Mouse (Mus musculus) lung, embryonic 16.5 days (tissue): Measurements from ENCODE around the gene Negr1. TPM values are rescaled to one million over a fixed set of nuclear protein-coding genes. Genes with fewer than 3 reads are reported as not detected.

Experiments
- ATAC-seq: fragments of 200-750 bp; cut with Nextera tagmentation; 2 replicates; pipeline ENCODE4 v1.8.0; 2017; ENCODE audit warnings: low read depth, mild to moderate bottlenecking, moderate library complexity
- H3K27ac ChIP-seq: fragments of 300-500 bp; sonication (generic); 2 replicates; pipeline ENCODE4 v1.5.1; 2014; ENCODE audit warnings: mild to moderate bottlenecking, control low read depth, low read length
- H3K27me3 ChIP-seq: fragments of 300-500 bp; sonication (generic); 2 replicates; pipeline ENCODE4 v1.6.1; 2014; ENCODE audit warnings: low read depth, low read length, mixed read lengths; ENCODE audit not compliant: control insufficient read depth, insufficient read depth
- H3K36me3 ChIP-seq: fragments of 300-500 bp; sonication (generic); 2 replicates; pipeline ENCODE4 v1.6.1; 2014; ENCODE audit warnings: low read length; ENCODE audit not compliant: control insufficient read depth, insufficient read depth
- H3K4me1 ChIP-seq: fragments of 300-500 bp; sonication (generic); replicated peaks from 2 replicates; pipeline ENCODE4 v1.6.1; 2014; ENCODE audit warnings: low read length, mixed read lengths; ENCODE audit not compliant: control insufficient read depth, insufficient read depth
- H3K4me2 ChIP-seq: fragments of 300-500 bp; sonication (generic); 2 replicates; pipeline ENCODE4 v1.6.1; 2014; ENCODE audit warnings: low read depth, low read length, control low read depth
- H3K4me3 ChIP-seq: fragments of 300-500 bp; sonication (generic); 2 replicates; pipeline ENCODE4 v1.5.1; 2014; ENCODE audit warnings: mild to moderate bottlenecking, low read length, control low read depth
- H3K9ac ChIP-seq: fragments of 300-500 bp; sonication (generic); 2 replicates; pipeline ENCODE4 v1.6.1; 2014; ENCODE audit warnings: low read length, control low read depth
- H3K9me3 ChIP-seq: fragments of 300-500 bp; sonication (generic); 2 replicates; pipeline ENCODE4 v1.6.1; 2016; ENCODE audit warnings: low read length; ENCODE audit not compliant: control insufficient read depth
- WGBS: fragments of 180-500 bp; shearing (Covaris S2); extraction: QIAGEN DNeasy Blood & Tissue Kit; methylation state at CpG from one replicate; pipeline ENCODE4 v1.1.7; 2014; 5-methylcytosine and 5-hydroxymethylcytosine counted together
- polyA plus RNA-seq: library from polyadenylated mRNA; unstranded; fragments of >200 nt; fragmentation: Nextera tagmentation; extraction: Ambion mirVana; gene quantifications from 2 replicates; pipeline ENCODE4 v1.2.1, GENCODE M21; 2015

Gene Negr1
- polyA plus RNA-seq, 1 experiment from 2014 or later = 7.0 TPM

DNA sequence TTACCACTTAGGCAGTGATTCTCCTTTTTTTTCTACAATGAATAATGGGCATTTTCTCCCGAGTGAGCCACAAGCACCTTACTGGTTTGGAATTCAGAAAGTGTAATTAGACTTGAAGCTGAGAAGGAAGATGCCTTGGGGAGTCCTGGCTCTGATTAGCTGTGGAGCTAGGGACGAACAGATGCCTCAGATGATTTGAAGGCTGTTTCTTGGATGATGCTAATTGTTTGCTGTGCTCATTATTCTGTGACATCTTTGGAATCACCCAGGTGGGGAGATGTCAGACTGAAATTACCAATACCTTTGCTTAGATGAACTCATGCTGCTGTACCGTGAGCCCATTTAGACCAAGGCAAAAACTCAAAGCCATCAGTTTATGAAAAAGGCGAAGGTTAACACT is 333.7 kb downstream of the Negr1 start:
- no peaks in the 10 kb centered on the region for H3K27me3 ChIP-seq
- H3K27ac ChIP-seq = no peak overlapping the region
- H3K36me3 ChIP-seq = no peaks in the 10 kb centered on the region
- no peak for ATAC-seq
- 51% methylated on average over 4 of the region's 4 CpGs for WGBS
- H3K4me1 ChIP-seq = no peaks in the 10 kb centered on the region
- no peaks in the 10 kb centered on the region for H3K9me3 ChIP-seq
- no peak overlapping the region for H3K4me3 ChIP-seq
- H3K9ac ChIP-seq = no peak overlapping the region
- no peak overlapping the region for H3K4me2 ChIP-seq

DNA sequence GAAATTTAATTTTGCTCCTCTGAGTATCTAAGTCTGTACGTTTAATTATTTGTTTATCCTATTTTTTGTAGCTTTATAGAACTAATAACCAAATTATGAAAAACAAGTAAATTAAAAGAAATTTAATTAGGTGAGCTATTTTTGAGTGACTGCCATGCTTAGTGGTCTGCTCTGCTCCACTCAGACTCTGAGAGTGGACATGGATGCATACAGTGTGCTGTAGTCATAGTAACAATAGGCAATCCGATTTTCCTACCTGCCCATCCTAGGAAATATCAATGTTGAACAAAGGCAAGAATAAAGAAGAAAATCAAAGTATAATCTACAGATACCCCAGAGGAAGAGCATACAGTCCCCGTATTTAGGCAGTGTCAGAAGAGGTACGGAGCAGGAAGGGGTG is 334.5 kb downstream of the Negr1 start:
- no peak for ATAC-seq
- 72% methylated on average over 4 of the region's 4 CpGs for WGBS
- no peak overlapping the region for H3K4me2 ChIP-seq

GRCm38 (mm10) chr3:156896552-156896951 is 335.0 kb downstream of the Negr1 start:
- H3K4me3 ChIP-seq = no peak overlapping the region
- WGBS = 49% methylated on average over 1 of the region's 1 CpGs
- no peaks in the 10 kb centered on the region for H3K9me3 ChIP-seq
- no peak for ATAC-seq
- H3K4me2 ChIP-seq = no peak overlapping the region
- no peak overlapping the region for H3K27ac ChIP-seq
- no peaks in the 10 kb centered on the region for H3K36me3 ChIP-seq
- no peak overlapping the region for H3K9ac ChIP-seq
- H3K4me1 ChIP-seq = no peaks in the 10 kb centered on the region
- H3K27me3 ChIP-seq = no peaks in the 10 kb centered on the region

More for the DNA sequence above, 334.5 kb downstream of the Negr1 start:
- no peaks in the 10 kb centered on the region for H3K9me3 ChIP-seq
- no peak overlapping the region for H3K4me3 ChIP-seq
- H3K27ac ChIP-seq = no peak overlapping the region
- no peaks in the 10 kb centered on the region for H3K36me3 ChIP-seq
- H3K9ac ChIP-seq = no peak overlapping the region
- no peaks in the 10 kb centered on the region for H3K4me1 ChIP-seq
- no peaks in the 10 kb centered on the region for H3K27me3 ChIP-seq

DNA sequence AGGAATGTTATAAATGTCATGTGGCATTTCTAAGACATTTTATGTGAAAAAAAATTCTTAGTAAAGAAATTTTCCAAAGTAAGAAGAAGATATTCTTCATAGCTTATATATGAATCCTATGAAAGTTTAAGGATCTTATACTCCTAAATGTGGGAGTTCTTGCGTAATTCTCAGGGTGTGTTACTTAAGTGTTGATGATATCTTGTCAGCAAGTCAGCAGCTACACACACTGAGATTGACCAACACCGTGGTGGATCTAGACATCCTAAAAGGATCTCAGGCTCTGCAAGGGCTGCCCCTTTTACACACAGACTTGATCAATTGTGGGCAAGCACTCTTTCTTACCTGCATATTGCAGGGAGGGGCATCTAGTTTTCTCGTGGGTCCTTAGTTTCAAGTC is 339.5 kb downstream of the Negr1 start:
- H3K4me1 ChIP-seq = no peaks in the 10 kb centered on the region
- no peak overlapping the region for H3K9ac ChIP-seq
- no peaks in the 10 kb centered on the region for H3K36me3 ChIP-seq
- 54% methylated on average over 3 of the region's 3 CpGs for WGBS
- H3K4me2 ChIP-seq = no peak overlapping the region
- H3K9me3 ChIP-seq = no peaks in the 10 kb centered on the region
- H3K4me3 ChIP-seq = no peak overlapping the region
- H3K27me3 ChIP-seq = no peaks in the 10 kb centered on the region
- peak; percentile 68; the same call in 1 of the 2 replicates for ATAC-seq
- no peak overlapping the region for H3K27ac ChIP-seq

DNA sequence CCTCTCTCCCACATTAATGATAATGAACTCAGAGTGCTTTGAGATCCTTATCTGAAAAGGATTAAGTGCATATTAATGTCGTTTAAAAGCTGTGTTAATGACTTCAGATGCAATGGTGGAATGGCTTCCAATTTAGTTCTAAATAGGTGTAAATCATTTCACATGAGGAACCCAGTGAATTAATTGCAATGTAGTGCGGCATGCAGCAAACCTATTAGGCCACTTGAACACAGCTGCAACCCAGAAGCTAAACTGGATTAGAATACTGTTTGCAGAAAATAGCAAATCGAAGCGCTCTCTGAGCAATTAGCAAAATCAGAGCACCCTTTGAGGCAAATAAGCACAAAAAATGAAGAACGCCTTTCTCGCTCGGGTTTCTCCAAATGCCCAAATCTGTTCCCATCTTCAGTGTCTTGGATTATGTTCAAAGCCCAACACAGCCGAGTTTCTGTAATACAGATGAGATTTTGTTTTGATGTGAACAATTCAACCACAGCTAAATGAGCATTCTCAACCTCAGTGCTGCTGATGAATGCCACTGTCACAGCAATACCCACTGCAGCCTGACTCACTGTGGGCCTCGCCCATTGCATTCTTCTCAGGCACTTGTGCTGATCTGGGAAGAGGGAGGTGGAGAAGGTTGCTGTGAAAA is 342.5 kb downstream of the Negr1 start:
- H3K27me3 ChIP-seq = no peaks in the 10 kb centered on the region
- no peak overlapping the region for H3K4me2 ChIP-seq
- 78% methylated on average over 9 of the region's 9 CpGs for WGBS
- no peak overlapping the region for H3K4me3 ChIP-seq
- H3K36me3 ChIP-seq = no peaks in the 10 kb centered on the region
- no peaks in the 10 kb centered on the region for H3K9me3 ChIP-seq
- H3K9ac ChIP-seq = no peak overlapping the region
- H3K27ac ChIP-seq = no peak overlapping the region
- ATAC-seq = no peak
- no peaks in the 10 kb centered on the region for H3K4me1 ChIP-seq

- Histone ChIP-seq H3K4me3 (no peak overlapping the region), H3K9me3 (no peaks in the 10 kb centered on the region), H3K9ac (no peak overlapping the region), H3K4me1 (no peaks in the 10 kb centered on the region), H3K36me3 (no peaks in the 10 kb centered on the region), H3K4me2 (no peak overlapping the region), H3K27me3 (no peaks in the 10 kb centered on the region), H3K27ac (no peak overlapping the region)
- 69% methylated on average over 3 of the region's 3 CpGs for WGBS
- ATAC-seq = no peak
Measured at GRCm38 (mm10) chr3:156912816-156913215, 351.2 kb downstream of the Negr1 start.

GRCm38 (mm10) chr3:156921369-156921768 is 359.8 kb downstream of the Negr1 start:
- Histone ChIP-seq H3K4me3 (no peak overlapping the region), H3K4me2 (no peak overlapping the region), H3K9ac (no peak overlapping the region), H3K9me3 (no peaks in the 10 kb centered on the region), H3K27ac (no peak overlapping the region), H3K27me3 (no peaks in the 10 kb centered on the region), H3K36me3 (no peaks in the 10 kb centered on the region), H3K4me1 (no peaks in the 10 kb centered on the region)
- ATAC-seq = no peak

DNA sequence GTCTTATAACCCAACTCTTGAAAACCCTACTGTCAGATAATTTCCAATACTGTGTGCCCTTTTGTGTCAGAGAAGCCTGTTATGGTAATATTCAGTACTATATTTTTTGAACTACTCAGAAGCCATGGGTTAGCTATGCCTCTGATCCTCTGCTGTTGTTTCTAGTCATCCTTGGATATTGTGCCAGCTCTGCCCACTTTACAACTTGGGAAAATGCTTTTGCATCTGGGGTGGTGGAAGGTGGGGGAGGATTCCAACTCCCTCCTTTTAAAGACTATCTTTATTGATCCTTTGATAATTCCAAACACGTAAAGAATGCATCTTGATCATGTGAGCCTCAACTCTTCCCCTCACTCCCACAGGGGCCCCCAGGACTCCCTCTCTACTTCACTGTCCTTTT is 361.6 kb downstream of the Negr1 start:
- Histone ChIP-seq H3K36me3 (no peaks in the 10 kb centered on the region), H3K4me1 (no peaks in the 10 kb centered on the region), H3K4me3 (no peak overlapping the region), H3K9me3 (no peaks in the 10 kb centered on the region), H3K27me3 (no peaks in the 10 kb centered on the region), H3K4me2 (no peak overlapping the region), H3K27ac (no peak overlapping the region), H3K9ac (no peak overlapping the region)
- no peak for ATAC-seq
- WGBS = 81% methylated on average over 1 of the region's 1 CpGs

DNA sequence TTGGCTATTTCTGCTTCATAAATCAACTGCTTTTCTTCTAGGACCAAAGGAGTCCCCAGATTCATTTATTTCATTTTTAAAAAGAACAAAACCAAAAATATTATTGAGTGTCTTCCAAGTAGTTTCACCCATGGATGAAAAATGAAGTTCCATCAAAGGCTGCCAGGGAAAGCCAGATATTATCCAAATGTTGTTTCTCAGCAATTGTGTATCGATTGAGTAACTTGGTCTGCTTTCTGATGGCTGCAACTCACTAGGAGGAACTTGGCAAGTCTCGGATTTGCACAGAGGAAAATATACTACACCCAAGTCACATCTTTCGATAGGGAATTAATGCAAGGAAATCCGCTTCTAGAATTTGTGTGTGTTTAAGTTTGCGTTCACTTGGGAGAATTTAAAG is 363.5 kb downstream of the Negr1 start:
- peaks cover 4% of the 10 kb centered on the region; the same call in 1 of the 2 replicates for H3K4me1 ChIP-seq
- peak; percentile 69; the same call in 1 of the 2 replicates for ATAC-seq
- no peaks in the 10 kb centered on the region for H3K27me3 ChIP-seq
- 63% methylated on average over 5 of the region's 5 CpGs for WGBS
- peak overlapping the region; percentile 27 for H3K27ac ChIP-seq
- no peaks in the 10 kb centered on the region for H3K36me3 ChIP-seq
- H3K9ac ChIP-seq = no peak overlapping the region
- H3K4me2 ChIP-seq = no peak overlapping the region
- H3K9me3 ChIP-seq = no peaks in the 10 kb centered on the region
- no peak overlapping the region for H3K4me3 ChIP-seq
